10 mouse cellular contexts compared by ENCODE assay signal in the genomic region with DNA sequence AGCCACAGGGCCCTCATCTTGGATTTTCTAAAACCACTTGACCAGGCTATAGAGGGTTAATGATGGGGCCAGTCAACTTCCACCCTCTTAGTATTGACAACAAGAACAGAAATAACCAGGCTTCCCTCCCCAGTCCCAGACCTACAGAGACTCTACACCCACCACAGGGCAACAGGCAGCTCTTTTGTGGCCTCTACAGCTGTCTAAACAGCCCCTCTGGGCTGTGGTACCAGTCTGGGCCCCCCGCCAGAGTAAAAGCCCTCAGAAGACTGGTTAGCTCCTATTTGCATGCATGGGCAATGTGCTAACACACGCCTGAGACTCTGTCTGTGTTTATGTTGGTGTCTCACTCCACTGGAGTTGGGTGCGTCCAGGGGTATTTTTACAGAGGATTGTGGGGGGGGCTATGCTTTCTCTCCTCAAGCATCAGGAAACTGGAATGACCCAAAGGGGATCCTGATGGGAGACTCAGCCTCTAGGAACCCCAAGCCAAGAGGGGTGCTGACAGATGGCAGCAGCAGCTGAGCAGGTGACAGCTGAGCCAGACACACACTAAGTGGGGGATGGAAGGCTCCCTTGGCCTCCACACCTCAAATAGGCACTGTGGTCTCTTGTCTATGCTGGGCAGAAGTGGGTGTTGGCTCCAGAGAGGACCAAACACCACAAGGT. TPM values are rescaled to one million over a fixed set of nuclear protein-coding genes. Genes with fewer than 3 reads are reported as not detected.
DNase-seq lines count a peak whose midpoint lies in the region; ATAC-seq lines count a peak whose summit lies in the region.
"Had no signal": no experiment of that assay in that cellular context is flagged by ENCODE, and none has a peak within 500 bp of the region (broad histone marks: within the 10 kb centered on the region; RNA-seq: fewer than 3 reads in every experiment).

No protein-coding gene starts in this region.

- H3K4me1 ChIP-seq in midbrain, embryonic 10.5 days, result peaks cover 48% of the 10 kb centered on the region
- peaks cover 29% of the 10 kb centered on the region for H3K4me1 ChIP-seq in midbrain, embryonic 15.5 days
- H3K4me1 ChIP-seq in forebrain, embryonic 11.5 days (replicated peaks; ENCODE audit: control insufficient read depth, insufficient read depth, low read length), result peaks cover 20% of the 10 kb centered on the region
- peaks cover 38% of the 10 kb centered on the region for H3K4me1 ChIP-seq in hindbrain, embryonic 12.5 days
- H3K4me1 ChIP-seq in neural tube, embryonic 14.5 days (ENCODE audit: control insufficient read depth, insufficient read depth, low read length), result peaks cover 21% of the 10 kb centered on the region
- peaks cover 14% of the 10 kb centered on the region; the same call in 1 of the 2 replicates for H3K4me1 ChIP-seq in kidney, embryonic 14.5 days (ENCODE audit: control insufficient read depth, insufficient read depth, low read length)

- no peak for ATAC-seq in midbrain, embryonic 15.5 days (replicated peaks)
- ATAC-seq in forebrain, embryonic 11.5 days (replicated peaks; ENCODE audit: low FRiP score), result no peak
- ATAC-seq in hindbrain, embryonic 12.5 days (ENCODE audit: low FRiP score), result no peak
- ATAC-seq in neural tube, embryonic 14.5 days (ENCODE audit: low read depth), result peak; percentile 15; the same call in 1 of the 2 replicates
- ATAC-seq in kidney, embryonic 14.5 days (ENCODE audit: low FRiP score, low TSS enrichment), result no peak
- no peak for ATAC-seq in CD4-positive, CD25-positive, alpha-beta regulatory T cell, adult 4 months
- ATAC-seq: Patski had no signal

- H3K27me3 ChIP-seq in midbrain, embryonic 10.5 days (ENCODE audit: low read depth, poor library complexity, severe bottlenecking), result no peaks in the 10 kb centered on the region
- no peaks in the 10 kb centered on the region; the same call in 1 of the 2 replicates for H3K27me3 ChIP-seq in midbrain, embryonic 15.5 days (replicated peaks)
- H3K27me3 ChIP-seq in forebrain, embryonic 11.5 days (ENCODE audit: control insufficient read depth, insufficient read depth, low read length), result no peaks in the 10 kb centered on the region
- H3K27me3 ChIP-seq in hindbrain, embryonic 12.5 days, result no peaks in the 10 kb centered on the region
- H3K27me3 ChIP-seq in neural tube, embryonic 14.5 days (ENCODE audit: control insufficient read depth, insufficient read depth, low read length), result peaks cover 3% of the 10 kb centered on the region; the same call in 1 of the 2 replicates
- H3K27me3 ChIP-seq in kidney, embryonic 14.5 days (ENCODE audit: control insufficient read depth, insufficient read depth, low read length), result no peaks in the 10 kb centered on the region
- H3K27me3 ChIP-seq: Patski had no signal

- H3K9ac ChIP-seq in midbrain, embryonic 15.5 days, result no peak overlapping the region
- H3K9ac ChIP-seq in forebrain, embryonic 11.5 days (ENCODE audit: low read length), result peak overlapping the region; percentile 32
- peak overlapping the region; percentile 23; the same call in 1 of the 2 replicates for H3K9ac ChIP-seq in hindbrain, embryonic 12.5 days
- no peak overlapping the region for H3K9ac ChIP-seq in neural tube, embryonic 14.5 days (replicated peaks; ENCODE audit: low read depth, low read length)
- H3K9ac ChIP-seq in kidney, embryonic 14.5 days (ENCODE audit: low read depth, low read length), result no peak overlapping the region

- DNase-seq in midbrain, embryonic 10.5 days (ENCODE audit: low spot score), result no peak
- no peak for DNase-seq in forebrain, embryonic 11.5 days (ENCODE audit: low spot score)
- DNase-seq: layer of hippocampus, postnatal 36 days; lung, postnatal 36 days had no signal

- H3K9me3 ChIP-seq in midbrain, embryonic 10.5 days (replicated peaks), result 0 out of 2 replicates have a peak, but pooled peaks cover 6% of the 10 kb centered on the region
- no peaks in the 10 kb centered on the region for H3K9me3 ChIP-seq in midbrain, embryonic 15.5 days
- H3K9me3 ChIP-seq in forebrain, embryonic 11.5 days (ENCODE audit: control insufficient read depth, low read length), result no peaks in the 10 kb centered on the region
- H3K9me3 ChIP-seq in hindbrain, embryonic 12.5 days (replicated peaks), result no peaks in the 10 kb centered on the region
- no peaks in the 10 kb centered on the region for H3K9me3 ChIP-seq in neural tube, embryonic 14.5 days (ENCODE audit: control insufficient read depth, low read length)
- H3K9me3 ChIP-seq in kidney, embryonic 14.5 days (ENCODE audit: control insufficient read depth, low read length), result no peaks in the 10 kb centered on the region

- H3K4me2 ChIP-seq in midbrain, embryonic 15.5 days, result no peak overlapping the region
- no peak overlapping the region for H3K4me2 ChIP-seq in forebrain, embryonic 11.5 days (ENCODE audit: low read depth, low read length, severe bottlenecking)
- peak overlapping the region; percentile 92; the same call in 1 of the 2 replicates for H3K4me2 ChIP-seq in hindbrain, embryonic 12.5 days (replicated peaks)
- H3K4me2 ChIP-seq in neural tube, embryonic 14.5 days (ENCODE audit: low read depth, low read length), result no peak overlapping the region
- H3K4me2 ChIP-seq in kidney, embryonic 14.5 days (replicated peaks; ENCODE audit: low read depth, low read length), result no peak overlapping the region

- H3K4me3 ChIP-seq in midbrain, embryonic 10.5 days, result peak overlapping the region; percentile 73; the same call in 1 of the 2 replicates
- H3K4me3 ChIP-seq in midbrain, embryonic 15.5 days, result no peak overlapping the region
- no peak overlapping the region for H3K4me3 ChIP-seq in forebrain, embryonic 11.5 days (ENCODE audit: low read depth, low read length)
- 0 out of 2 replicates have a peak overlapping the region, but pooled peaks have one; percentile 3 for H3K4me3 ChIP-seq in hindbrain, embryonic 12.5 days
- no peak overlapping the region for H3K4me3 ChIP-seq in neural tube, embryonic 14.5 days (ENCODE audit: low read depth, low read length)
- no peak overlapping the region for H3K4me3 ChIP-seq in kidney, embryonic 14.5 days (ENCODE audit: low read length)

- peaks cover 58% of the 10 kb centered on the region for H3K36me3 ChIP-seq in midbrain, embryonic 10.5 days
- H3K36me3 ChIP-seq in midbrain, embryonic 15.5 days (replicated peaks), result no peaks in the 10 kb centered on the region
- H3K36me3 ChIP-seq in forebrain, embryonic 11.5 days (ENCODE audit: control insufficient read depth, insufficient read depth, low read length), result peaks cover 22% of the 10 kb centered on the region; the same call in 1 of the 2 replicates
- peaks cover 41% of the 10 kb centered on the region for H3K36me3 ChIP-seq in hindbrain, embryonic 12.5 days
- no peaks in the 10 kb centered on the region for H3K36me3 ChIP-seq in neural tube, embryonic 14.5 days (ENCODE audit: control insufficient read depth, insufficient read depth, low read length)
- peaks cover 52% of the 10 kb centered on the region for H3K36me3 ChIP-seq in kidney, embryonic 14.5 days (ENCODE audit: control insufficient read depth, insufficient read depth, low read length)

- WGBS in midbrain, embryonic 10.5 days, result 70% methylated on average over 3 of the region's 3 CpGs
- 58% methylated on average over 3 of the region's 3 CpGs for WGBS in midbrain, embryonic 15.5 days
- WGBS in forebrain, embryonic 11.5 days, result 74% methylated on average over 3 of the region's 3 CpGs
- 45% methylated on average over 3 of the region's 3 CpGs for WGBS in hindbrain, embryonic 12.5 days
- 52% methylated on average over 3 of the region's 3 CpGs for WGBS in neural tube, embryonic 14.5 days
- WGBS in kidney, embryonic 14.5 days, result 54% methylated on average over 3 of the region's 3 CpGs

- peak overlapping the region; percentile 96 for H3K27ac ChIP-seq in midbrain, embryonic 10.5 days (replicated peaks)
- H3K27ac ChIP-seq in midbrain, embryonic 15.5 days, result no peak overlapping the region
- 0 out of 2 replicates have a peak overlapping the region, but pooled peaks have one; percentile 18 for H3K27ac ChIP-seq in forebrain, embryonic 11.5 days (ENCODE audit: low read depth, low read length)
- H3K27ac ChIP-seq in hindbrain, embryonic 12.5 days, result peak overlapping the region; percentile 60
- H3K27ac ChIP-seq in neural tube, embryonic 14.5 days (ENCODE audit: low read depth, low read length), result no peak overlapping the region
- H3K27ac ChIP-seq in kidney, embryonic 14.5 days (ENCODE audit: low read depth, low read length), result no peak overlapping the region

RNA-seq across cellular contexts. Expression of a gene that starts 4.0 kb away (rescaled TPM):
- 36.2 and 38.1 TPM in 2 replicates for polyA plus RNA-seq in midbrain, embryonic 10.5 days (2016; fragmentation: Nextera tagmentation; extraction: Ambion mirVana)
- polyA plus RNA-seq in midbrain, embryonic 15.5 days (2015; fragmentation: Nextera tagmentation; extraction: Ambion mirVana), result 11.5 and 14.9 TPM in 2 replicates
- 46.0 and 46.3 TPM in 2 replicates for polyA plus RNA-seq in forebrain, embryonic 11.5 days (2014; fragmentation: Nextera tagmentation; extraction: Ambion mirVana)
- polyA plus RNA-seq in hindbrain, embryonic 12.5 days (2016; fragmentation: Nextera tagmentation; extraction: Ambion mirVana), result 38.6 and 41.9 TPM in 2 replicates
- polyA plus RNA-seq in neural tube, embryonic 14.5 days (2014; fragmentation: Nextera tagmentation; extraction: Ambion mirVana), result 6.6 and 9.3 TPM in 2 replicates
- 24.6 and 45.8 TPM in 2 replicates for polyA plus RNA-seq in kidney, embryonic 14.5 days (2014; fragmentation: Nextera tagmentation; extraction: Ambion mirVana)
- 1 to 10 TPM; 1.2 to 2.8 TPM for polyA plus RNA-seq in CD4-positive, CD25-positive, alpha-beta regulatory T cell, adult 4 months (2017; shearing (Covaris generic))

RNA-seq across cellular contexts. Expression of a gene that starts 15.9 kb away (rescaled TPM):
- 0.83 and 2.0 TPM in 2 replicates for polyA plus RNA-seq in midbrain, embryonic 10.5 days (2016; fragmentation: Nextera tagmentation; extraction: Ambion mirVana)
- polyA plus RNA-seq in midbrain, embryonic 15.5 days (2015; fragmentation: Nextera tagmentation; extraction: Ambion mirVana), result 0.10 and 0.55 TPM in 2 replicates
- 0.12 and 0.44 TPM in 2 replicates for polyA plus RNA-seq in forebrain, embryonic 11.5 days (2014; fragmentation: Nextera tagmentation; extraction: Ambion mirVana)
- polyA plus RNA-seq in hindbrain, embryonic 12.5 days (2016; fragmentation: Nextera tagmentation; extraction: Ambion mirVana), result 3.8 and 4.4 TPM in 2 replicates
- polyA plus RNA-seq in neural tube, embryonic 14.5 days (2014; fragmentation: Nextera tagmentation; extraction: Ambion mirVana), result 1.8 and 2.4 TPM in 2 replicates
- polyA plus RNA-seq in kidney, embryonic 14.5 days (2014; fragmentation: Nextera tagmentation; extraction: Ambion mirVana), result not detected in 2 replicates
- polyA plus RNA-seq in CD4-positive, CD25-positive, alpha-beta regulatory T cell, adult 4 months (2017; shearing (Covaris generic)), result not detected
- polyA plus RNA-seq: Patski had no signal

RNA-seq across cellular contexts. Expression of a gene that starts 22.9 kb away (rescaled TPM):
- 0.70 and 1.1 TPM in 2 replicates for polyA plus RNA-seq in midbrain, embryonic 10.5 days (2016; fragmentation: Nextera tagmentation; extraction: Ambion mirVana)
- 2.3 and 2.8 TPM in 2 replicates for polyA plus RNA-seq in midbrain, embryonic 15.5 days (2015; fragmentation: Nextera tagmentation; extraction: Ambion mirVana)
- polyA plus RNA-seq in forebrain, embryonic 11.5 days (2014; fragmentation: Nextera tagmentation; extraction: Ambion mirVana), result 0.94 and 1.1 TPM in 2 replicates
- polyA plus RNA-seq in hindbrain, embryonic 12.5 days (2016; fragmentation: Nextera tagmentation; extraction: Ambion mirVana), result 1.7 and 1.9 TPM in 2 replicates
- polyA plus RNA-seq in neural tube, embryonic 14.5 days (2014; fragmentation: Nextera tagmentation; extraction: Ambion mirVana), result 3.5 TPM in 1 of 2 replicates, not detected in the other
- polyA plus RNA-seq in kidney, embryonic 14.5 days (2014; fragmentation: Nextera tagmentation; extraction: Ambion mirVana), result 1.6 and 1.9 TPM in 2 replicates
- not detected for polyA plus RNA-seq in CD4-positive, CD25-positive, alpha-beta regulatory T cell, adult 4 months (2017; shearing (Covaris generic))
- polyA plus RNA-seq: Patski had no signal

RNA-seq across cellular contexts. Expression of a gene that starts 29.5 kb away (rescaled TPM):
- 110 and 123 TPM in 2 replicates for polyA plus RNA-seq in midbrain, embryonic 10.5 days (2016; fragmentation: Nextera tagmentation; extraction: Ambion mirVana)
- 76.9 and 78.1 TPM in 2 replicates for polyA plus RNA-seq in midbrain, embryonic 15.5 days (2015; fragmentation: Nextera tagmentation; extraction: Ambion mirVana)
- polyA plus RNA-seq in forebrain, embryonic 11.5 days (2014; fragmentation: Nextera tagmentation; extraction: Ambion mirVana), result 102 and 103 TPM in 2 replicates
- polyA plus RNA-seq in hindbrain, embryonic 12.5 days (2016; fragmentation: Nextera tagmentation; extraction: Ambion mirVana), result 74.9 and 86.7 TPM in 2 replicates
- polyA plus RNA-seq in neural tube, embryonic 14.5 days (2014; fragmentation: Nextera tagmentation; extraction: Ambion mirVana), result 61.0 and 77.4 TPM in 2 replicates
- 71.4 and 91.0 TPM in 2 replicates for polyA plus RNA-seq in kidney, embryonic 14.5 days (2014; fragmentation: Nextera tagmentation; extraction: Ambion mirVana)
- 10 to 100 TPM; 43.2 to 66.9 TPM for polyA plus RNA-seq in CD4-positive, CD25-positive, alpha-beta regulatory T cell, adult 4 months (2017; shearing (Covaris generic))

RNA-seq across cellular contexts. Expression of a gene that starts 36.5 kb away (rescaled TPM):
- 17.9 and 19.5 TPM in 2 replicates for polyA plus RNA-seq in midbrain, embryonic 10.5 days (2016; fragmentation: Nextera tagmentation; extraction: Ambion mirVana)
- polyA plus RNA-seq in midbrain, embryonic 15.5 days (2015; fragmentation: Nextera tagmentation; extraction: Ambion mirVana), result 17.4 and 18.8 TPM in 2 replicates
- polyA plus RNA-seq in forebrain, embryonic 11.5 days (2014; fragmentation: Nextera tagmentation; extraction: Ambion mirVana), result 10.5 and 11.4 TPM in 2 replicates
- polyA plus RNA-seq in hindbrain, embryonic 12.5 days (2016; fragmentation: Nextera tagmentation; extraction: Ambion mirVana), result 11.5 and 12.7 TPM in 2 replicates
- 1.1 and 1.4 TPM in 2 replicates for polyA plus RNA-seq in neural tube, embryonic 14.5 days (2014; fragmentation: Nextera tagmentation; extraction: Ambion mirVana)
- 27.3 and 30.4 TPM in 2 replicates for polyA plus RNA-seq in kidney, embryonic 14.5 days (2014; fragmentation: Nextera tagmentation; extraction: Ambion mirVana)
- not detected for polyA plus RNA-seq in CD4-positive, CD25-positive, alpha-beta regulatory T cell, adult 4 months (2017; shearing (Covaris generic))

Comparison
In these comparisons a context has a peak if more than half of its experiments do, and no peak if none do; other contexts are left out.
1. H3K27ac ChIP-seq: peak in midbrain, embryonic 10.5 days (single experiment), forebrain, embryonic 11.5 days (single experiment) and hindbrain, embryonic 12.5 days (single experiment); none in midbrain, embryonic 15.5 days (single experiment), neural tube, embryonic 14.5 days (single experiment) and kidney, embryonic 14.5 days (single experiment).
2. H3K4me3 ChIP-seq: peak in midbrain, embryonic 10.5 days (single experiment) and hindbrain, embryonic 12.5 days (single experiment); none in midbrain, embryonic 15.5 days (single experiment), forebrain, embryonic 11.5 days (single experiment), neural tube, embryonic 14.5 days (single experiment) and kidney, embryonic 14.5 days (single experiment).
3. H3K9ac ChIP-seq: peak in forebrain, embryonic 11.5 days (single experiment) and hindbrain, embryonic 12.5 days (single experiment); none in midbrain, embryonic 15.5 days (single experiment), neural tube, embryonic 14.5 days (single experiment) and kidney, embryonic 14.5 days (single experiment).